Mouse (Mus musculus) adrenal gland, postnatal 4 days (tissue): Measurements from ENCODE around the gene Cd82. TPM values are rescaled to one million over a fixed set of nuclear protein-coding genes. Genes with fewer than 3 reads are reported as not detected.

Experiments
- DNase-seq, 2 experiments: peaks; one replicate each; pipeline ENCODE4 v3.0.0; 2021 to 2022; ENCODE audit warnings: low spot score in 2 of 2, mixed read lengths in 2 of 2
- long read RNA-seq, 2 experiments: library from polyadenylated mRNA; stranded (forward); transcript quantifications; one replicate each; pipeline ENCODE4 v2.0.0; 2021
- total RNA-seq, 2 experiments: library from RNA; stranded (reverse); gene quantifications; 2 replicates each; pipeline ENCODE4 v1.2.3; 2021

The Cd82 gene
- total RNA-seq, result 10 to 100 TPM; 68.7 to 73.7 TPM
- long read RNA-seq, experiment 1, transcript Cd82-201 (10 exons, 1,824 nt), result major isoform, 19 of 24 reads
- long read RNA-seq, experiment 1, partial matches to known transcripts, result 2 of 24 reads
- long read RNA-seq, experiment 1, other reads (novel, unspliced or antisense), result 3 of 24 reads
- long read RNA-seq, experiment 2, transcript Cd82-201 (10 exons, 1,824 nt), result major isoform, 17 of 25 reads
- long read RNA-seq, experiment 2, partial matches to known transcripts, result 1 of 25 reads
- long read RNA-seq, experiment 2, other reads (novel, unspliced or antisense), result 6 of 25 reads

DNA sequence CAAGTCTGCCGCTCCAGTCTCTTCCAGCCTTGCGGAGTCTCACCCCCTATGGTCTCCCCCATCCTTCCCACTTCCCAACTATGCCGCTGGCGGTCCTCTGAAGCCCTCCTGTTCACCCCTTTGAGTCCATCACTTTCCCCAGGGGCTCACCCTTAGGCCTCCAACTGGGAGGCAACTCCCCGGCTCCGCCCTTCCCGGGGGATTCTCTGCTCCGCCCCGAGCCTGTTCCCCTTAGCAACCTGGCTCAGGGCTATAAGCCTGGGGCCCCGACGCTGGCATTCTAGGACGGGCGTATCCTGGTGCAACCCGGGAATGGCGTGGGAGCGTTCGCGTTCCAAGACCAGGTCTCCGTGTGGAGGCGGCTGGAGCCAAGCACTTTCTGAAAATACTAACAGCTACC lies at the start of gene Cd82:
TSS of gene Cd82 (minus strand) at position 381 of the 400 bp plus-strand sequence.
- DNase-seq, result peak; percentile 60 to 74

DNA sequence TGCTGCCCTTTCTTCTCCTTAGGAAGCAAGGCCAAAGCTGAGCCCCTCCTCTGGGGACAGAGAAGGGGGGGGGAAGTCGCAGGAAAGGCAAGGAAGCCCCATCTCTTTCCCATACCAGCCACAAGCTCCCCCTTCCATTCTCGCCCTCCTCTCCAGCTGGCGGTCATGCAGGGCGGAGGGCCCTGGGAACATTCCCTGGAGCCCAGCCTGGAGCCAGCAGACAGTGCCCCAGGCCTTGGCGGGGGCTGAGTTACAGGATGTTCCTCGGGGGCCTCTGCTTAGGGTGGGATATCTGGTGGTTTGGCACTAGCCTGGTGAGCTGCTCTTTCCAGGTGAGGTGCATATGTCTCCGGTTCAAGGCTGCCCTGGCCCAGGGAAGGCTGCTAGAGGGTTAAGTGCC lies 49.2 kb upstream of the Cd82 start:
- no peak for DNase-seq

DNA sequence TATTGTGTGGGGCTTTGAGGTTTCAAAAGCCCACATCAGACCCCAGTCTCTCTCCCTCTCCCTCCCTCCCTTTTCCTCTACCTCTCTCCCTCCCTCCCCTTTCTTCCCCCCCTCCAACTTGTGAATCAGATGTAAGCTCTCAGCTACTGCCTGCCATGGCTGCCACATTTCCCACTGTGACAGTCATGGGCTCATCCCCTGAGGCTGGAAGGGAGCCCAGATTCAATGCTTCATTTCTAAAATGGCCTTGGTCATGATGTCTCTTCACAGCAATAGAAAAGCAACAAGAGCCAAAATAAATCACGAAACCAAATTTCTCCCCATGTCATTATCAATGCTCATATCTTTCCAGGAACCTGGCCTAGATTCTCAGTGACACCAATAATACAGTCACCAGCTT lies 47.9 kb upstream of the Cd82 start:
- DNase-seq, result peak in 1 of 2 experiments; percentile 14

DNA sequence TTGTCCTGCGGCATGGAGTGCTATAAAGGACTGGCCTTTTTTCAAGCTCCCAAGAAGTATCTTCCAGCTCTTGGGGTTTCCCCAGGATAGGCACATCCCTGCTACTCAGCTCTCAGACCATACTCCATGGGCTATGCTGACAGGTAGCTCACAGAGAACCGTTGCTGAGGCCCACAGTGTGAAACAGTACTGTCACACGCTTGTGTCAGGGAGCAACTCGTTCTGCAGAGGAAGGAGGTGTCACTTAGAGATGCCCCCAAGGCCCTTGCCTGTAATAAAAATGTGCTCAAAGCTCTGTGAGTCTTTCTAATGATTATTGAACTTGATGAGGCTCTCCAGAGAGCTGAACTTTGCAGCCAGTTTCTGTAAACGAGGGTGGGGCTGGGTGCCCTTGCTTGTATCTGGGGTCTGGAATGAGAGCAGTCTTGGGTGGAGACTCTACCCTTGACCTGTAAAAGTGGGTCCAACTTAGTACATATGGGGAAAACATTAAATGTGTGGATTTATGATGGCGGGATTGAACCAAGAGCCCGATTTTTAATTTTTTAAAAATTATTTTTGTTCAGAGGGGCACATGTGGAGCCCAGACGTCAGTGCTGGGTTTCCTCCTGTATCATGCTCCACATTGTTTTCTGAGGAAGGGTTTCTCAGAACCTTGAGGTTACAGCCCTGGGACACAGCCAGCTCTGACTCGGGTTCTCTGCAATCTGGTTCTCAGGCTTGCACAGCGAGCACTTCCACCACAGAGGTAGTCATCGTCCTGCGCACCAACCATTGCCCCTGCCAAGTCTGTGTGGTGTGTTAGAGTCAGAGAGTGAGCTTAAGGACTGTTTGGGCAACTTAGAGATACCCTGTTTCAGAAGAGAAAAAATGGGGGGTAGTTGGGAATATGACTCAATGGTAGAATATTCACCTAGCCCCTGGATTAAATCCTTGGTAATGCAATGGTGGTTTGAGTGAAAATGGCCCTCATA lies 47.1 kb upstream of the Cd82 start:
- no peak for DNase-seq

DNA sequence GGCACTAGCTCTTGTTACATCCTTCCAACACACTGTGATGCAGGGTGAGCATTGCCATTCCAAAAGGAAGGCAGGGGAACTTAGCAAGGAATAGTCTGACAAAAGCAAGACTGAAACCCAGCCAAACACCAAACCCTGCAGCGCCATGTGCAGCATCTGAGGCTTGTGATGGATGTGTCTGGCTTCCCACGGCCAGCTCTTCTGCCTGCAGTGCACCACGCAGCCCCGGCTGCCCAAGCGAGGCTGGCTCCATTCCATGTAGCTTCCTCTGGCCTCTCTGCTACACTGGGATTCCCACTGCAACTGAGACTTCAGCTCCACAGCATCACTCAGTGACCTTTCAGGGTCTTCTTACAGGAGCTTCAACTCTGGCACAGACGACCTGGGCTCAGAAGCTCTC lies 42.2 kb upstream of the Cd82 start:
- no peak for DNase-seq

DNA sequence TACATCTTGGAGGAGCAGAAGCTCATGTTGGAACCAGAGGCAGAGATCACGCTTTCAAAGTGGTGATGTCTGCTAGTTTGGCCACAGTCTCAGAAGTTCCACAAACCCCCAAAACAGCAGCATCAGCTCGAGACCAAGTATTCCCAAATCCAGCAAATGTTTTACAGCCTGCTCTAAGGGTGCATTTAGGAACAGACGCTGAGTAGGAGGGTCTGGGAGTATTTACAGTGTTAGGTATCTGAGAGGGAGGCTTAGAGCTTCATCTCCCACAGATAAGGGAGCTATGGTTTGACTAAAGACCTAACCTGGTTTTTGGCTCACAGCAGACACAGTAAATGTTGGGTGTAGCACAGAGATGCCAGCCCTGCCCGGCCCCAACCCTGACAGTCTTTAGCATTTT lies 40.4 kb upstream of the Cd82 start:
- DNase-seq, result no peak

DNA sequence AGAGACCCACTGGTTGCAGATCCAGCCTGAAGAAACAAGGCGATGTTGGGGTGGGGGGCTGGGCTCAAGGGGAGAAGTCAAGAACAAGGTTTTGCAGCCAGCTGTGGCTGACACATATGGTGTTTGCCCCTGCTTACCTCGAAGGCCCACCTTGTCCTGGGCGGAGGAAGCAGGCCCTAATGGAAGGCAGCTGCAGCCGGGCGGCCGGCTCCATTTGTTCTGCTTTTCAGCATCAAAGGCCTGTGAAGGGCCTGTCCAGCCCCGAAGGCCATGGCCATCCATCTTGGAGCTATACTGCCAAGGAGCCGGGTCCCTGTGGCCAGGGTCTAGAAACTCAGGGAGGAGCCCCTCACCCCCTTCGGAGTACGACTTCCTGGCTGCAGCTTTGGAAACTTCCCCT lies 38.4 kb upstream of the Cd82 start:
- DNase-seq, result no peak

DNA sequence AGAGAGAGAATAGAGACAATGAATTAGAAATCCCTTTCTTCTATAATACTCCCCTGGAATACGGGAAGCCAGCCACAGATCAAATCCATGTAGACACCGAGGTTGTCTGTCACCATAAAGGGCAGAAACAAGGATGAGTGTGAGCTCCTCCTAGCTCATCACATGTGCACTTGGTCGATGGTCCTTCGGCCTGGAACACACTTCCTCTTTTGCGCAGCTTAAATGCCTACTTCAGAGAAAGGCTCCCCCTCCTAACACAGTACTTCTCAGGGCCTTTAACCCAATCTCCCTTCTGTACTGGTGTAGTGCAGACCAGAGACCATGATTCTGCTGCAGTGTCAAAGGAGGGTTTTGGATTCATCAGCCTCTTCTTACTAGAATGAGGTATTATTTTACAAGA lies 34.3 kb upstream of the Cd82 start:
- no peak for DNase-seq

DNA sequence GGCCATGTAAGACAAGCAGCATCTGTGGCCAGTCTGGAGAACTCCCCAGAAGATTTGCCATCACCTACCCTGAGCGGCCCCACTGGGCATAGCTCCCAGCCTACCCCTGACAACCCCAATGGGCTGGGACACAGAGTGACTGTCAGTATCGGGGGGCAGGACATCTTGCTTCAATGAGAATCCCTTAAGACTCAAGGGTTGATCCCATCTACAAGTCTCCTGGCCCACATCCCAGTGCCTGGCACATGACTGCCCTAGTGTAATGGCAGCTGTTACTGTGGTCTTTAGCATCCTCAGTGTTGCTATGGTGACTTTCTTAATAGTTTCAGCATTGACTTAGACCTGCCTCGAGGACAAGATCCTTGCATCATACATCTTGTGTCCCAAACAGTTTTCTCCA lies 32.2 kb upstream of the Cd82 start:
- no peak for DNase-seq

DNA sequence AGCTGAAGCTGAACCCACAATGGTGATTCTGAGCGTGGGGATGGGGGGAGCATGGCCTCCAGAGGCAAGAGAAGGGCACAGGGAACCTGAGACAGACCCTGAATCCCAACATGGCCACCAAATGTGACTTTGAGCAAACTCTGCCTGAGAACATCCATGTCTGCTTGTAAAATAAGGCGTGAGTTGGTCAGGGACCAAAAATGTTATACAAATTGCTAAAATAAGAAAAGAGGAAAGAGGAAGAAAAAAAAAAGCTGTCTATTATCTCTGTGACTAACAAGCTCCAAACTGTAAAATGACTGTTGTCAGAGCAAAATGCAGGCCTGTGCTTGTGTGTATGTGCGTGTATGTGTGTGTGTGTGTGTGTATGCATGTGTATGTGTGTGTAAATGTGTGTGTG lies 30.6 kb upstream of the Cd82 start:
- no peak for DNase-seq

DNA sequence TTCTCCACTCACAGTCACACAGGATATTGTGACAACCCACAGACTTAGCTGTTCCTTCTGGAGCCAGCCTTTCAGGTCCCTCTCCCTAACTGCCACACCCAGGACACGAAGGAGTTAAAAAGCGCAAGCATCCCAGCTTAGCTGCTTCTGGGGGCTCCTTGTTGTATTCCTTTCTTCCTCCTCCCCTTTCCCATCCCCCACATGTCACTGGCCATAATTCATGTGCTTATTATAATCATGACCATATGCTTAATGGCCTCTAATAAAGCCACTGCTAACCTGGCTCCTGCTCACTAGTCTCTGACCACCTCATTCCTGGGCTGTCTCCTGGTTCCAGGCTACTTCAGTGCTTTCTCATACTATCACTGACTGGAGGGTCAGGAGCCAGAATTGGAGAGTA lies 27.6 kb upstream of the Cd82 start:
- no peak for DNase-seq

DNA sequence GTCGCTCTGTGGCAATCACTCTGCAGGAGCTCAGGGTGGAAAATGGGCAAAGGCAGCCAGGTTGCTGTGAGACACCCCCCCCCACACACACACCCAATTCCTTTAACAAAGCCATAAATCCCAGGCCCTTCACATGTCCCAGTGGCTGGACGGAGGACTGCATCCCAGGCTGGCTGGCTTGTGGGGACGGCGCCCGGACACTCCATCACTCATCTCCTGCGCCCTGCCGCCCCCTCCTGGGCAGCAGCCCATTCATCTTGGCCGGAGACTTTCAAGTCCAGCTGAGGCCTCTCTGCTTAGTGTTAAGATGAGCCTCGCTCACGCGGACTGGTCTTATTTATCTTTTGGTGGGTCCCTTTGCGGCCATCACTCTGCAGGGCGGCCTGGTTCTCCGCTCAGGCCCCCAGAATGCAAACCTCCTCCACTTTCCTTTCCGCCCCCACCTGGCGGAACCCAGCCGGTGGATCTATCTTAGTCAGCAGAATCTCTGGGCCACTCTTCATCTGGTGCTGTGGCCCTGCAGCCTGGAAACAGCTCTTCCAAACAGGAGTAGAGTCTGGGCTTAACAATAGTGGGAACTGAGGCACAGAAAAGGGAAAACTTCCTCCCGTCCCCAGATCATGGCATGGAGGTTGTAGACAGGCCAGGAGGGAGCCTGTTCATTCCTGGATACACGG lies 26.1 kb upstream of the Cd82 start:
- DNase-seq, result no peak

DNA sequence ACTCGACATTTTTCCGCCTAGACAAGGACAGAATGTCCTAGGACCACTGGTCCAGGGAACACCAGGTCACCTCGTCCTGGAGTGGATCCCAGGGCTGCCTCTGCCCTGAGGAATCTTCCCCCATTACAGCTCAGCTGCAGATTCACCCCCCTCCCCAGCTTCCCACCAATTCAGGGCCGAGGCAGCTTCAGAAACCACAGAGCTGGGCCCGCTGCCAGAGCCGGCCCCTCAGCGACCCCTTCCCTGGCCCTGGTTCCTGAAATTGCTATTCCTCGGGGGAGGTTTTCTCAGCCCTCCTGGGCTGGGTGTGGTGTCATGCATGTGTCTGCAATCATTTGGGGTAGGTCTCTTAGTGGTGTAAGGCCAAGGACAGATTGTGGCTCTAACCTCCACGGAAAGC lies 22.5 kb upstream of the Cd82 start:
- no peak for DNase-seq

DNA sequence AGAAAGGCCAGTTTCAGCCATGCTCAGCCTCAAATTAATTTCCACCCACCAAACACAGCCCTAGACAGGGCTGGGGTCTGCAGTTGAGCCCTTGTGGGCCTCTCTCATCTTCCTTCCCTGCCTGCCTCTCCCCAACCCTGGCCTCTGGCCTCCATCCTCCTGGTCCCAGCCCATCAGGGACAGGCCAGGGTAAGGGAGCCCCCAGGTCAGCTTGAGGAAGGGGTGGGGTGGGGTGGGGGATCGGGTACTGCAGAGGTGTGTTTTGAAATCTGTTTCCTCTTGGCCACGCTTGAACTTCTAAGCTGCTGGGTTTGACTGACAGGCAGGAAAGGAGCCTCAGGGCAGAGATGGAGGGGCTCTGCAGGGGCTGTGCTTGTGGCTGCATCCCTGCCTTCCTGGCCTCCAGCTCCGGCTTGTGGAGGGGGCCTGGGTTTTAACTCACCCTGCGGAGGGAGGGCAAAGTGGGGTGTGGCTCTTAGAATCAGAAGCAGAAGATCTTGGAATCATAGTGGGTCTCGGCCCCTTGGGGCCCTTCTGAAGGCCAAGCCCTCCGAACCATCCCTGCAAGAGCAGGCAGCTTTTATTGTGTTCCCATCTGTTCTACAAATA lies 19.2 kb upstream of the Cd82 start:
- no peak for DNase-seq

DNA sequence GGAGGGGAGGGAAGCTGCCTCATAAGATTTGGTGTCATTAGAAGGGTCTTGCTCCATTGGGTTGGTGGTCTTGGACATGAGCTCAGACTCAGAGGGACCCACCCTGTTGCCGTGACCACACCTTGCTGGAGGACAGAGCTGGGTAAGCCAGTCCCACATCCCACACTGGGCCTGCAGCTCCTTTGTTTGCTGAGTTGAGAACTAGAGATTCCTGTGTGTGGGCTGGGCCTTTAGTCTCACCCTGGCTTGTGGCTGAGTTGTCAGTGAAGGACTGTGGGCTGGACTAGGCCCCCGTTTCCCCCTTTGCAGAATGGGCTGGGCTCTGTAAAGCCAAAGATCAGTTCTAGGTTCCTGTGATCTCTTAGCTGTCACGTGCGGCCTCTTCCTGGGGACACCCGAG lies 15.8 kb upstream of the Cd82 start:
- no peak for DNase-seq

DNA sequence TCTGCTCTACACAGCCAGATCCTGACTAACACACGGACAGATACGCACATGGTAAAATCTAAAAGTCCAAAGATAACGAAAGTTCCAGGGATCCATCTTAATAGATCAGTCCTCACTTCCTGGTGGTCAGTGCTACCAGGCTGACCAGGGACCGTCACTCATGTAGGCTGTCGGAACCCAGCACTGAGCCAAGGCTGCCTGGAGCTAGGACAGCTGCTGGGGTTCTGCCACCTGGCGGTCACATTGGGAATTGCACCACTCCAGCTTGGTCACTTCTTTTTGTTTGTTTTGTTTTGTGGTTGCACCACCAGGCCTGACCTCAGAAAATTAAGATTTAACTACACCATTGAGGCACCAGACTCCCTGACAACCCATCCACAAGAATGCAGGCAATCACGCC lies 14.6 kb upstream of the Cd82 start:
- DNase-seq, result no peak

DNA sequence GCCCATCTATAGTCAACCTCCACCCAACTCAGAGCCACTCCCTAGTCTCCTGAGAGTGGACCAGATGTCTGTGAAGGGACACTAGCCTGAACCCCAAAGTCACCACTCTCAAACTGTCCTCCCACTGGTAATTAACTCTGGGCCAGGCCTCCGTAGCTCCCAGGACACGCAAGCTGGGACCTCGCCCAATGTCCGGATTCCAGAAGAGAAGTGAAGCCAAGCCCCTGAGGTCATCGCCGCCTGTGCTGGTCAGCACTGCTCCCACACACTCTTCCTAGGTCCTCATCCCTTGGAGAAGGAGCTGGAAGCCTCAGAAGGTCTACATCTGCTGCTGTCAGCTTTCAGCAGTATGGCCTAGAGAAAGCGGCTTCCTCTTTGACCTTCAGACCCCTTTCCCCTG lies 13.5 kb upstream of the Cd82 start:
- no peak for DNase-seq

DNA sequence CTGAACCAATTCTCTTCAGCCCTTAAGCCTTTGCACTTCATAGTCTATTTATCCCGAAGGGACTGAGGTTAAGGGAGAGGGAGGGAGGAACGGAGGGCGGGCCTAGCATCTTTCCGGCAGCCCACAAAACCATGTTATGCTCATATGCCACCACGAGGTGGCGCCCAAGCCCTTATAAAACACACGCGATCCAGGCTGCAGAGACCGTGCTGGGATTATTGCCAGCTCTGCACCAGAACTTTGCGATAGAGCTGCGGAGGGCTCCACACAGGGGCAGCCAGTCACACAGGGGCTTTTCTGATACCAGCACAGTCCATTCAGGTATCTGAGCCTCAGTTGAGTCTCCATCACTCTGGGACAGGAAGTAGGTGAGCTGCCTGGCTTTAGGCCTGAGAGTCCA lies 12.1 kb upstream of the Cd82 start:
- DNase-seq, result peak; percentile 79 to 80

DNA sequence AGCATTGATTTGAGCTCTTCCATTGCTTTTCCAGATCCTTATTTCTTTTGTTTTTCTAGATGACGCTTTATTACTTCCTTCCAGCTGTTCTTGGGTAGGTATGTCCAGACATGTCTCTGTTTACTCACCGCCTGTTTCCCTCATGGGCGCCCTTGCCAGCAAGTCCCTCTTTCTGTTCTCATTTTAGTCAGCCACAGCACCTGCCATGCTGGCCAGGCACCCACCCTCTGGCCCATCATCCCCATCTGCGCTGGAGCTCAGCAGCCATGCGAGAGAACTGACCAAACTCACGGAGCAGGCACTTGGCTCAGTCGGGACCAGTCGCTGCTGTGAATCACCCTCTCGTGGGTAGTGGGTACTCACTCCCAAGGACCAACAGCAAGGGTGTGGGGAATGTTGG lies 11.0 kb upstream of the Cd82 start:
- no peak for DNase-seq

DNA sequence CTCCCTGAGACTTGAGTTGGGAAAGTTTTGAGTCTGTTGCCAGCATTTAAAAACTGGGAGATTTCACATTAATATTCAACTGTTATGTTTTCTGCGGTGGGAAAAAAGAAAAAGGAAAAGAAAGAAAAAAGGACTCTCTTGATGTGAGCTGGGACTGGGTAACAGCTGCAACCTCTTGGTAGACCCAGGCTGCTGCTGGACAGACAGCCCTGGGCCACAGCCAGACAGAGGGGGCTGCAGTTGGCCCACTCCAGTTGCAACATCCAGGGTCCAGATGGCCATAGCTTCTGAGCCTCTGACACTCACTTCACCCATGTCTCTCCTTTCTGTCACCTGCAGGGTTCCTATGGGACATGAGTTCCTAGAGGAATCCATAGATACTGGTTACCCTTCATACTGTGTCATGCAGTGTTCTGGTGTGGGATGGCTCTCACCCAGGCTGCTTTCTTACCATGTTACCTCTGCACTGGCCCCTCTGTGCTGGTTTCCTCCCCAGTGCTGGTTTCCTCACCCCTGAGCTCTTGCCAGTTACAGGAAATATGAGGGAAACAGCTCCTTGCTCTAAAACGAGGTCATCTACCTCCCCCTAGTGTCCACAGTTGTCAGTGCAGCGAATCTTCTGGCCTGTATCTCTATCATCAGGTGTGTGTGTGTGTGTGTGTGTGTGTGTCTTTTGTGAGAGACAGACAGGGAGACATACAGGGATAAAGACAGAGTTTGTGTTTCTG lies 8.1 kb upstream of the Cd82 start:
- peak in 1 of 2 experiments; percentile 67 for DNase-seq

DNA sequence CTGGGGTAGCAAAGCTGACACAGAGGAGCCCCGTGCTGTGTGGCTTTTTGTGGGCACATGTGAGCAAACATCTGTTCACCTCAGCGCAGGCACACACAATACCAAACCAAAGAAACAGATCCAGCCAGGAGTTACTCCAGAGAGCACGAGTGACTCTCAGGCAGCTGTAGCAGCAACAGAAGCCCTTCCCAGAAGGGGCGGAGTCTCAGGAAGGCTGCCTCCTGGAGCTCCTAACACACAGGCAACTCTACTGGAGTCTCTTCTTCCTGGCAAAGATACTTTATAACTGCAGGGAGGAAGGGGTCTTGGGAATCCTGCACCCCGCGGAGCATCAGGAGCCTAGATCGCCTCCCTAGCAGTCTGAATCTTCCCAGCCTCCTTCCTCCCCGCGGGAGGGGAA lies 7.2 kb upstream of the Cd82 start:
- DNase-seq, result no peak
